Mouse (Mus musculus) ES-E14 (cell line): ENCODE results near the gene C87436. TPM values are rescaled to one million over a fixed set of nuclear protein-coding genes. Genes with fewer than 3 reads are reported as not detected.

Experiments
- DNase-seq: peaks from one replicate; pipeline ENCODE4 v3.0.0-alpha.2; 2013; ENCODE audit warnings: low read depth, low spot score
- H3K27ac ChIP-seq: 2 replicates; pipeline ENCODE4 v1.5.1; 2012; ENCODE audit warnings: low read depth, mild to moderate bottlenecking, low read length, moderate library complexity, mixed read lengths; ENCODE audit not compliant: poor library complexity, insufficient read depth, severe bottlenecking
- H3K36me3 ChIP-seq: 2 replicates; pipeline ENCODE4 v1.6.1; 2012; ENCODE audit warnings: mild to moderate bottlenecking, low read length, moderate library complexity, mixed read lengths; ENCODE audit not compliant: control insufficient read depth, poor library complexity, insufficient read depth, severe bottlenecking
- H3K4me1 ChIP-seq, 2 experiments: fragments of 150-350 bp in 1 of 2; sonication (generic) in 1 of 2; 2 replicates each; pipeline ENCODE4 v1.6.1; 2012; ENCODE audit warnings: low read length in 2 of 2, mild to moderate bottlenecking in 1 of 2, mixed read lengths in 1 of 2; ENCODE audit not compliant: control insufficient read depth in 2 of 2, insufficient read depth in 2 of 2, poor library complexity in 1 of 2
- H3K4me3 ChIP-seq, 2 experiments: fragments of 150-350 bp in 1 of 2; sonication (generic) in 1 of 2; 2 replicates each; pipeline ENCODE4 v1.5.1; 2012; ENCODE audit warnings: low read length in 2 of 2, low read depth in 1 of 2, mild to moderate bottlenecking in 1 of 2, mixed read lengths in 1 of 2; ENCODE audit not compliant: insufficient read depth in 1 of 2, poor library complexity in 1 of 2, severe bottlenecking in 1 of 2
- H3K9ac ChIP-seq: 2 replicates; pipeline ENCODE4 v1.6.1; 2012; ENCODE audit warnings: low read depth, mild to moderate bottlenecking, low read length, mixed read lengths; ENCODE audit not compliant: poor library complexity, insufficient read depth, severe bottlenecking
- H3K9me3 ChIP-seq: fragments of 150-350 bp; sonication (generic); 2 replicates; pipeline ENCODE4 v1.6.1; 2012; ENCODE audit warnings: low read depth, mild to moderate bottlenecking, low read length; ENCODE audit not compliant: control insufficient read depth, insufficient read depth
- CHD2 ChIP-seq: IDR thresholded peaks from 2 replicates; pipeline ENCODE4 v1.6.1; 2014; ENCODE audit warnings: mild to moderate bottlenecking, low read depth, low read length, inconsistent platforms
- HCFC1 ChIP-seq: IDR thresholded peaks from 2 replicates; pipeline ENCODE4 v1.6.1; 2012; ENCODE audit warnings: low read length, inconsistent platforms, borderline replicate concordance; ENCODE audit not compliant: insufficient read depth
- MAFK ChIP-seq: IDR thresholded peaks from 2 replicates; pipeline ENCODE4 v1.6.1; 2014; ENCODE audit warnings: mild to moderate bottlenecking, low read depth, low read length, inconsistent platforms; ENCODE audit not compliant: insufficient read depth
- ZC3H11A ChIP-seq: IDR thresholded peaks from 2 replicates; pipeline ENCODE4 v1.6.1; 2012; ENCODE audit warnings: low read depth, mild to moderate bottlenecking, inconsistent platforms, low read length, borderline replicate concordance
- ZNF384 ChIP-seq: IDR thresholded peaks from 2 replicates; pipeline ENCODE4 v1.6.1; 2012; ENCODE audit warnings: low read depth, low read length, inconsistent platforms
- in situ Hi-C, 2 experiments: fragments of 600-800 bp; cut with MboI; formaldehyde crosslinking; loops; one replicate each; pipeline ENCODE4 v1.15.1; 2025; ENCODE audit warnings: low sequenced_read_pairs in 2 of 2, inconsistent platforms in 1 of 2; ENCODE audit not compliant: unreplicated experiment in 2 of 2
- total RNA-seq: library from RNA; depleted of rRNA; stranded (reverse); fragments of 300-350 nt; gene quantifications from 2 replicates; pipeline ENCODE4 v1.2.3, GENCODE M21; 2012

The C87436 gene
- total RNA-seq, 1 experiment = 12.5 TPM

GRCm38 (mm10) chr6:86394078-86394720 is 44.0 kb upstream of the C87436 start:
- no peak overlapping the region for H3K4me3 ChIP-seq
- no peaks in the 10 kb centered on the region for H3K9me3 ChIP-seq
- no peak for DNase-seq
- H3K4me1 ChIP-seq = peaks cover 6 to 7% of the 10 kb centered on the region in 2 experiments; a peak in 2 of 4 replicates
- H3K9ac ChIP-seq = no peak overlapping the region
- peaks cover 24% of the 10 kb centered on the region for H3K36me3 ChIP-seq
- TF ChIP-seq ZC3H11A = no peak
- TF ChIP-seq MAFK = no peak
- no peak for TF ChIP-seq HCFC1
- no peak for TF ChIP-seq CHD2
- no peak for TF ChIP-seq ZNF384
- in situ Hi-C loops = no loop called here
- H3K27ac ChIP-seq = no peak overlapping the region

GRCm38 (mm10) chr6:86395021-86395420 is 43.2 kb upstream of the C87436 start:
- in situ Hi-C loops = no loop called here
- H3K27ac ChIP-seq = no peak overlapping the region
- peaks cover 6 to 7% of the 10 kb centered on the region in 2 experiments; a peak in 2 of 4 replicates for H3K4me1 ChIP-seq
- peaks cover 22% of the 10 kb centered on the region for H3K36me3 ChIP-seq
- no peak for DNase-seq
- H3K9me3 ChIP-seq = no peaks in the 10 kb centered on the region
- no peak for TF ChIP-seq HCFC1
- H3K4me3 ChIP-seq = no peak overlapping the region
- H3K9ac ChIP-seq = no peak overlapping the region

- Histone ChIP-seq H3K9ac (peak overlapping the region; percentile 84), H3K9me3 (no peaks in the 10 kb centered on the region), H3K4me1 (peaks cover 6 to 7% of the 10 kb centered on the region in 2 experiments; a peak in 2 of 4 replicates), H3K27ac (no peak overlapping the region), H3K36me3 (peaks cover 16% of the 10 kb centered on the region), H3K4me3 (peak overlapping the region; percentile 88 to 94)
- in situ Hi-C loops = no loop called here
- TF ChIP-seq CHD2 = no peak
- TF ChIP-seq ZNF384 = no peak
- no peak for TF ChIP-seq HCFC1
- TF ChIP-seq MAFK = no peak
- no peak for TF ChIP-seq ZC3H11A
- DNase-seq = no peak
These were observed 42.2 kb upstream of the C87436 start for GRCm38 (mm10) chr6:86395969-86396368.

- peaks cover 6 to 7% of the 10 kb centered on the region in 2 experiments; a peak in 2 of 4 replicates for H3K4me1 ChIP-seq
- peaks cover 14% of the 10 kb centered on the region; the same call in 1 of the 2 replicates for H3K36me3 ChIP-seq
- H3K27ac ChIP-seq = no peak within 1 kb of the TSS
- peak within 1 kb of the TSS; percentile 84 for H3K9ac ChIP-seq
- in situ Hi-C loops = no loop called here
- DNase-seq = peak; percentile 74
- H3K9me3 ChIP-seq = no peaks in the 10 kb centered on the region
- no peak for TF ChIP-seq CHD2
- peak; percentile 14; the same call in 1 of the 2 replicates for TF ChIP-seq HCFC1
- peak within 1 kb of the TSS; percentile 88 to 94 for H3K4me3 ChIP-seq
These were observed 41.5 kb upstream of the C87436 start, which contains the start of gene Pcyox1 for GRCm38 (mm10) chr6:86396581-86397256. Pcyox1 (minus strand) TSS chr6:86397154.
